Mouse (Mus musculus): Measurements from ENCODE around the gene Dntt.

DNA sequence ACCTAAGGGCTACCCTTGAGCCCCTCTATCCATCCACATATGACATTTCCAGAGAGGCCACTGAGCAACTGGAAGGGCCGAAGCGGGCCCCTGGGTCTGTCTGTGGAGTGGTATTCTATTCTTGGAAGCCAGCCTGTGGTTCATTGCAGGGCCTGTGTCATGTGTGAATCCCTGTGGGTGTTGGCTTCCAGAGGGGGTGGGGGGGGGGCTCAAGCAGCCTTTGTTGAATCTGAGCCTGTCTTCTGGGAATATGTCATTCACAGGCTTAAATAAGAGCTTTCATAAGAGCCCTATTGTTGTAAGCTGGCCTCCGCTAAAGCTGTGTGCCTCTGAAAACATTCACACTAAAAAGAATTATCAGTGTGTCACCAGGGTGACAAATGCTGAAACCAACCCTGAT is 52.5 kb downstream of the Dntt start:
- TF ChIP-seq TAL1 (conservative IDR thresholded peaks at IDR 0.05; ENCODE audit: low read depth, low read length) (no peak), CTCF (IDR thresholded peaks at IDR 0.05; ENCODE audit: low read depth, low read length) (no peak), GATA1 (IDR thresholded peaks at IDR 0.05; ENCODE audit: borderline replicate concordance, low read length) (no peak), POLR2AphosphoS5 (IDR thresholded peaks at IDR 0.05; ENCODE audit: insufficient replicate concordance, low read depth, low read length) (no peak), GATA2 (IDR thresholded peaks at IDR 0.05; ENCODE audit: borderline replicate concordance, low read depth, low read length) (no peak)

All from G1E (cell line).